Mouse (Mus musculus) bone marrow macrophage, adult 2 months (primary cell): ENCODE results near the gene Vwa7. TPM values are rescaled to one million over a fixed set of nuclear protein-coding genes. Genes with fewer than 3 reads are reported as not detected.

Source experiments
- H3K27ac ChIP-seq: 2 replicates; pipeline ENCODE4 v1.5.1; 2012; ENCODE audit warnings: low read depth, low read length; ENCODE audit not compliant: insufficient read depth
- H3K4me1 ChIP-seq: 2 replicates; pipeline ENCODE4 v1.6.1; 2012; ENCODE audit warnings: low read length; ENCODE audit not compliant: control insufficient read depth, insufficient read depth
- H3K4me3 ChIP-seq: 2 replicates; pipeline ENCODE4 v1.5.1; 2012; ENCODE audit warnings: mild to moderate bottlenecking, low read length, moderate library complexity; ENCODE audit not compliant: insufficient read depth
- CTCF ChIP-seq: IDR thresholded peaks from 2 replicates; pipeline ENCODE4 v1.5.1; 2012; ENCODE audit warnings: low read depth, mild to moderate bottlenecking, low read length, moderate library complexity
- POLR2A ChIP-seq: IDR thresholded peaks from 2 replicates; pipeline ENCODE4 v1.6.1; 2012; ENCODE audit warnings: mild to moderate bottlenecking, low read depth, low read length, borderline replicate concordance
- polyA plus RNA-seq: library from polyadenylated mRNA; stranded (reverse); fragments of >200 nt; gene quantifications from 2 replicates; pipeline ENCODE4 v1.2.4, GENCODE M21; 2012; ENCODE audit not compliant: missing spikeins, insufficient read depth, insufficient read length

The Vwa7 gene
- polyA plus RNA-seq, 1 experiment = 0.34 TPM

GRCm38 (mm10) chr17:35055691-35056495 lies 39.5 kb downstream of the Vwa7 start:
- no peak overlapping the region for H3K4me3 ChIP-seq
- no peak for TF ChIP-seq CTCF
- no peak for TF ChIP-seq POLR2A
- no peak overlapping the region for H3K27ac ChIP-seq
- H3K4me1 ChIP-seq = peaks cover 18% of the 10 kb centered on the region

GRCm38 (mm10) chr17:35057090-35057489 lies 40.7 kb downstream of the Vwa7 start:
- no peak overlapping the region for H3K27ac ChIP-seq
- no peak overlapping the region for H3K4me3 ChIP-seq
- TF ChIP-seq POLR2A (no peak), CTCF (no peak)
- peaks cover 17% of the 10 kb centered on the region for H3K4me1 ChIP-seq

DNA sequence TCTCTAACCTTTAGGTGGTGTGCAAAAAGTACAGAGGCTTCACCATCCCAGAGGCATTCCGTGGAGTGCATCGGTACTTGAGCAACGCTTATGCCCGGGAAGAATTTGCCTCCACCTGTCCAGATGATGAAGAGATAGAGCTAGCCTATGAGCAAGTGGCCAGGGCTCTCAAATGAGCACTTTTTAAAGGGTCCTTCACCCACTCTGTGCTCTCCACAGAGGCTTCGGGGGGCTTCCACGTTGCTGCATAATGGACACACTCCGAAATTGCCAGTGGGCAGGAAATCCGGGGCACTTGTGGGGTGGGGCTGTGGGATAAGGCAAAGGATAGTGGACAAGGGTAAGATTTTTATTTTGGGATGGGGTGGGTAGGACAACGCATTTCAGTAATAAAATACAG lies 41.9 kb downstream of the Vwa7 start:
- no peak overlapping the region for H3K27ac ChIP-seq
- no peak overlapping the region for H3K4me3 ChIP-seq
- TF ChIP-seq CTCF (no peak), POLR2A (no peak)
- peaks cover 7% of the 10 kb centered on the region for H3K4me1 ChIP-seq

GRCm38 (mm10) chr17:35058911-35059892 lies 42.8 kb downstream of the Vwa7 start, which contains the start of gene Ddah2:
Ddah2 (plus strand) TSS chr17:35059035.
- H3K4me3 ChIP-seq = peak within 1 kb of the TSS; percentile 57
- no peak within 1 kb of the TSS for H3K27ac ChIP-seq
- TF ChIP-seq CTCF (peak; percentile 65), POLR2A (no peak)
- H3K4me1 ChIP-seq = peaks cover 1% of the 10 kb centered on the region; the same call in 1 of the 2 replicates

DNA sequence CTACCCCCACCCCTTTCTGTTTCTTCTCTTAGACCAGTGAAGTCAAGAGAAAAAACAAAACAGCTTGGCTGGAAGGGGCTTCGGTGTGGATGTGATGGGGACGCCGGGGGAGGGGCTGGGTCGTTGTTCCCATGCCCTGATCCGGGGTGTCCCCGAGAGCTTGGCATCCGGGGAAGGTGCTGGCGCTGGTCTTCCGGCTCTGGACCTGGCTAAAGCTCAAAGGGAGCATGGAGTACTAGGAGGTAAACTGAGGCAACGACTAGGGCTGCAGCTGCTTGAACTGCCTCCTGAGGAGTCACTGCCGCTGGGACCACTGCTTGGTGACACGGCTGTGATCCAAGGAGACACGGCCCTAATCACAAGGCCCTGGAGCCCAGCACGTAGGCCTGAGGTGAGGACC lies 43.7 kb downstream of the Vwa7 start:
- Histone ChIP-seq H3K4me1 (0 out of 2 replicates have a peak, but pooled peaks cover 2% of the 10 kb centered on the region), H3K4me3 (no peak overlapping the region), H3K27ac (no peak overlapping the region)
- TF ChIP-seq CTCF (no peak), POLR2A (no peak)

DNA sequence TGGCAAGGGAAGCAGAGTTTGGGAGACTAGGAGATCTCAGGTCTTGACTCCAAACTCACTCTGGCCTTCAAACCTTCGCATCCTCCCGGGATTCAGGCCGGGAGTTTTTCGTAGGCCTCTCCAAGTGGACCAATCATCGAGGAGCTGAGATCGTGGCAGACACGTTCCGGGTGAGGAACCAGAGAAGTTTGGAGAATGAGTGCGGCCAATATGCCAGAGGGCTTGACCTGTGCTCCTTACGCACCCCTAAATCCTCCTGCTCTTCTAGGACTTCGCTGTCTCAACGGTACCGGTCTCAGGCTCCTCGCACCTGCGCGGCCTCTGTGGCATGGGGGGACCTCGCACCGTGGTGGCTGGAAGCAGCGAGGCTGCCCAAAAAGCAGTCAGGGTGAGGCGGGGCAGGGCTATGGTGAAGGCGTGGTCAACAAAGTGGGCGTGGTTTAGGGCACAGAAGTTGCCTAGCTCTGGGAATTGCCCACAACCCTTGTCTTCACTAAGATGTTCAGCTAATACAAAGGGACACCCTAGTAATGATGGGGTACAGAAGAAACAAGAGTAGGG lies 44.4 kb downstream of the Vwa7 start:
- H3K4me1 ChIP-seq = 0 out of 2 replicates have a peak, but pooled peaks cover 2% of the 10 kb centered on the region
- TF ChIP-seq CTCF (no peak), POLR2A (no peak)
- no peak overlapping the region for H3K4me3 ChIP-seq
- H3K27ac ChIP-seq = no peak overlapping the region

GRCm38 (mm10) chr17:35061299-35061698 lies 44.9 kb downstream of the Vwa7 start:
- TF ChIP-seq POLR2A (no peak), CTCF (no peak)
- H3K4me3 ChIP-seq = no peak overlapping the region
- H3K4me1 ChIP-seq = 0 out of 2 replicates have a peak, but pooled peaks cover 2% of the 10 kb centered on the region
- H3K27ac ChIP-seq = no peak overlapping the region

DNA sequence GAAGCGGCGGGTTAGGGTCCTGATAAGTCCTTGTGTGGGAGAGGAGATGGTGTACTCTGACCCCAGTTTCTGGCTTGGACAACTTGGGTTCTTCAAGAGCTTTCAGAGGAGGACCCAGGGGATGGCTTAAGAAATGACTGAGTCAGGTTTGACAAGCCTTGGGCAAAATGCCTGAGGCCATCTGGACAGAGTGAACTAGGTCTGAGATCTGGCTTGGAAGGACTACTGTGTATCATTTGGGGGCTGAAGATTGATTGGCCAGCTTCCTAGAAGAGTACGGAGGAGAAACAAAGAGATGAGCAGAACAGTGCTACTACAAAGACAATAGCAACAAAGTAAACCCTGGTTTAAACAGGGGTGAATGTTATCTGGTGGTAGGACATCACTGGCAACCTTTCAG lies 47.1 kb downstream of the Vwa7 start:
- Histone ChIP-seq H3K4me1 (0 out of 2 replicates have a peak, but pooled peaks cover 2% of the 10 kb centered on the region), H3K27ac (no peak overlapping the region), H3K4me3 (no peak overlapping the region)
- TF ChIP-seq CTCF (no peak), POLR2A (no peak)

- TF ChIP-seq POLR2A = no peak
- TF ChIP-seq CTCF = no peak
- Histone ChIP-seq H3K4me3 (no peak overlapping the region), H3K4me1 (0 out of 2 replicates have a peak, but pooled peaks cover 2% of the 10 kb centered on the region), H3K27ac (no peak overlapping the region)
Measured at GRCm38 (mm10) chr17:35064378-35064877, 48.0 kb downstream of the Vwa7 start.
